Mouse (Mus musculus): Measurements from ENCODE around the gene Scrg1.
"Not testable (repeated sequence)": the region's sequence is repeated elsewhere in the genome, so short reads cannot be mapped to it uniquely, and the experiment has no call there.

Gene Scrg1

GRCm38 (mm10) chr8:57453361-57453760, 2.4 kb upstream of the Scrg1 start:
- no peak for DNase-seq (ENCODE audit: low spot score in 2 of 2)

GRCm38 (mm10) chr8:57457152-57457551, 1.4 kb downstream of the Scrg1 start:
- peak; percentile 7 to 15 for DNase-seq (ENCODE audit: low spot score in 2 of 2)

GRCm38 (mm10) chr8:57457942-57458341, 2.2 kb downstream of the Scrg1 start:
- DNase-seq (ENCODE audit: low spot score in 2 of 2), result no peak

GRCm38 (mm10) chr8:57462839-57463238, 7.1 kb downstream of the Scrg1 start:
- DNase-seq (ENCODE audit: low spot score in 2 of 2), result no peak

GRCm38 (mm10) chr8:57463757-57464156, 8.0 kb downstream of the Scrg1 start:
- DNase-seq (ENCODE audit: low spot score in 2 of 2), result no peak

- no peak for DNase-seq (ENCODE audit: low spot score in 2 of 2)
Measured at GRCm38 (mm10) chr8:57468624-57469023, 12.9 kb downstream of the Scrg1 start.

GRCm38 (mm10) chr8:57470863-57471262, 15.1 kb downstream of the Scrg1 start:
- DNase-seq (ENCODE audit: low spot score in 2 of 2), result no peak

- DNase-seq (ENCODE audit: low spot score in 2 of 2), result no peak
Measured at GRCm38 (mm10) chr8:57473751-57474150, 18.0 kb downstream of the Scrg1 start.

- no peak for DNase-seq (ENCODE audit: low spot score in 2 of 2)
Measured at GRCm38 (mm10) chr8:57478406-57478805, 22.7 kb downstream of the Scrg1 start.

- no peak for DNase-seq (ENCODE audit: low spot score in 2 of 2)
Measured at GRCm38 (mm10) chr8:57479700-57480099, 24.0 kb downstream of the Scrg1 start.

- no peak for DNase-seq (ENCODE audit: low spot score in 2 of 2)
Measured at GRCm38 (mm10) chr8:57480606-57481005, 24.9 kb downstream of the Scrg1 start.

GRCm38 (mm10) chr8:57486491-57487440, 31.0 kb downstream of the Scrg1 start:
- peak; percentile 39 to 54 for DNase-seq (ENCODE audit: low spot score in 2 of 2)

- peak; percentile 97 for DNase-seq (ENCODE audit: low spot score in 2 of 2)
Measured at GRCm38 (mm10) chr8:57487441-57488155, 31.9 kb downstream of the Scrg1 start, which contains the start of gene Sap30. Gene Sap30, minus strand, starts transcription at chr8:57487860.

- peak; percentile 33 to 54 for DNase-seq (ENCODE audit: low spot score in 2 of 2)
Measured at GRCm38 (mm10) chr8:57488312-57488765, 32.6 kb downstream of the Scrg1 start.

- DNase-seq (ENCODE audit: low spot score in 2 of 2), result no peak
Measured at GRCm38 (mm10) chr8:57489366-57489765, 33.6 kb downstream of the Scrg1 start.

- no peak for DNase-seq (ENCODE audit: low spot score in 2 of 2)
Measured at GRCm38 (mm10) chr8:57489896-57490295, 34.2 kb downstream of the Scrg1 start.

- no peak for DNase-seq (ENCODE audit: low spot score in 2 of 2)
Measured at GRCm38 (mm10) chr8:57491873-57492272, 36.1 kb downstream of the Scrg1 start.

- no peak for DNase-seq (ENCODE audit: low spot score in 2 of 2)
Measured at GRCm38 (mm10) chr8:57498494-57498846, 42.7 kb downstream of the Scrg1 start.

GRCm38 (mm10) chr8:57498847-57499511, 43.3 kb downstream of the Scrg1 start:
- DNase-seq (ENCODE audit: low spot score in 2 of 2), result peak; percentile 48 to 54

GRCm38 (mm10) chr8:57503641-57504040, 47.9 kb downstream of the Scrg1 start:
- peak; percentile 70 to 71 for DNase-seq (ENCODE audit: low spot score in 2 of 2)

GRCm38 (mm10) chr8:57505500-57505899, 49.8 kb downstream of the Scrg1 start:
- not testable (repeated sequence) for DNase-seq (ENCODE audit: low spot score in 2 of 2)

GRCm38 (mm10) chr8:57507556-57508063, 51.9 kb downstream of the Scrg1 start:
- no peak for DNase-seq (ENCODE audit: low spot score in 2 of 2)

Measured in right cerebral cortex, adult 2 months (tissue).